Mouse (Mus musculus) left cerebral cortex, adult 2 months (tissue): Measurements from ENCODE around the gene Aqr. TPM values are rescaled to one million over a fixed set of nuclear protein-coding genes. Genes with fewer than 3 reads are reported as not detected.

Experiments
- DNase-seq, 2 experiments: peaks; one replicate each; pipeline ENCODE4 v3.0.0; 2021 to 2022; ENCODE audit warnings: low spot score in 2 of 2, mixed read lengths in 1 of 2; ENCODE audit errors: extremely low spot score in 1 of 2
- H3K27ac ChIP-seq: fragments of 200-600 bp; 2 replicates; pipeline ENCODE4 v1.8.1; 2022
- H3K4me3 ChIP-seq: fragments of 200-600 bp; 2 replicates; pipeline ENCODE4 v1.8.1; 2022
- CTCF ChIP-seq: fragments of 200-600 bp; IDR thresholded peaks from 2 replicates; pipeline ENCODE4 v1.8.1; 2022; ENCODE audit warnings: antibody characterized with exemption, mild to moderate bottlenecking, moderate library complexity
- intact Hi-C: fragments of 180-260 bp; cut with DNase I; formaldehyde crosslinking; loops from one replicate; pipeline ENCODE4 v1.15.1; 2025
- total RNA-seq, 2 experiments: library from RNA; stranded (reverse); gene quantifications; 2 replicates each; pipeline ENCODE4 v1.2.3; 2021

Aqr gene
- total RNA-seq, 2 experiments from 2014 or later = 31.0 to 33.1 TPM

DNA sequence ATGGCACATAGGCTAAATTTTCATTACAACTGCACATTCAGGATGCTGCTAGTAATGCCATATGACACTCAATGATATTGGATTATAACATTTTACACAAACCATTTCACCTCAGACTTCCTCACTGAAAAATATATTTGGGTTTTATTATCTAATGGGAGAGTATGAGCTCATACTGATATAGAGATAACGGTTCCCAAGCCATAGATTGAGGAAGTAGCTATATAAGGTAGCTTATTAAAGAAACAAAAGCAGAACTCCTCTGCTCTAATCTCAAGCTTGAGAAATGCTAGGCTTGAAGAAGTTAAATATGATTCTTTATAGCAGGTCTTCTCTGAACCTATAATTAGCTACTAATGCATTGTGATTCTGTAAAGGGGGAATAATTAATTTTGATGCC lies 90.3 kb downstream of the Aqr start:
- no peak overlapping the region for H3K4me3 ChIP-seq
- intact Hi-C loops = loop anchor here (2.0 kb wide), 1 partner anchor 230 kb away; no protein-coding TSS in a partner anchor
- H3K27ac ChIP-seq = no peak overlapping the region
- DNase-seq = no peak
- TF ChIP-seq CTCF = no peak

GRCm38 (mm10) chr2:114095348-114095747 lies 91.5 kb downstream of the Aqr start:
- no peak for TF ChIP-seq CTCF
- DNase-seq = no peak
- Histone ChIP-seq H3K27ac (no peak overlapping the region), H3K4me3 (no peak overlapping the region)
- intact Hi-C loops = loop anchor here (1.0 kb wide), 1 partner anchor 17 kb away; no protein-coding TSS in a partner anchor

GRCm38 (mm10) chr2:114094696-114095095 lies 92.1 kb downstream of the Aqr start:
- H3K4me3 ChIP-seq = no peak overlapping the region
- intact Hi-C loops = loop anchor here (1.0 to 5.0 kb wide), 2 partner anchors 16 to 77 kb away; no protein-coding TSS in a partner anchor
- TF ChIP-seq CTCF = no peak
- DNase-seq = no peak
- no peak overlapping the region for H3K27ac ChIP-seq

GRCm38 (mm10) chr2:114093577-114093976 lies 93.2 kb downstream of the Aqr start:
- no peak overlapping the region for H3K27ac ChIP-seq
- no peak for TF ChIP-seq CTCF
- intact Hi-C loops = loop anchor here (5.0 kb wide), 1 partner anchor 76 kb away; no protein-coding TSS in a partner anchor
- H3K4me3 ChIP-seq = no peak overlapping the region
- no peak for DNase-seq

- no peak for TF ChIP-seq CTCF
- intact Hi-C loops = loop anchor here (5.0 kb wide), 1 partner anchor 73 kb away; no protein-coding TSS in a partner anchor
- H3K27ac ChIP-seq = no peak overlapping the region
- no peak for DNase-seq
- H3K4me3 ChIP-seq = no peak overlapping the region
Observed at GRCm38 (mm10) chr2:114089862-114090261, 97.0 kb downstream of the Aqr start.

DNA sequence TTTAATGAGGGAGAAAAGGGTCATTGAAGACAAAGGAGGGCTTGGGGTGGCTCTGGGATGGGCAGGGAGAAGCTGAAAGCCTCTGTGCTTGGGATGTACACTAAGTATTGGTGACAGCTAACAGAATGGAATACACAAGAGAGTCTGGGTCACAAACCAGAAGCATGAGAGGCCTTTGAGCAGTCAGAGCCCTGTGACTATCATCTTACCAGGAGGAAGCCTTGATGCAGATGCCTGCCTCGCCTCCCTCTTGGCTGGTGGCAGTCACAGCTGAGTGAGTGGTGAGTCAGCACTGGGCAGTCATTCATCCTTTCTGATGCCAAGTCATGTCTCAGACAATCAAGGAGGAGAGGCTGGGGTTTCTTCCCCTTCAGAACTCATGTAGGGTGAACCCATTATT lies 99.6 kb downstream of the Aqr start:
- DNase-seq = no peak
- H3K4me3 ChIP-seq = no peak overlapping the region
- TF ChIP-seq CTCF = no peak
- H3K27ac ChIP-seq = no peak overlapping the region
- intact Hi-C loops = no loop called here

- Histone ChIP-seq H3K27ac (no peak overlapping the region), H3K4me3 (no peak overlapping the region)
- intact Hi-C loops = no loop called here
- no peak for TF ChIP-seq CTCF
- DNase-seq = no peak
Observed at GRCm38 (mm10) chr2:114071876-114072275, 114.9 kb downstream of the Aqr start.

DNA sequence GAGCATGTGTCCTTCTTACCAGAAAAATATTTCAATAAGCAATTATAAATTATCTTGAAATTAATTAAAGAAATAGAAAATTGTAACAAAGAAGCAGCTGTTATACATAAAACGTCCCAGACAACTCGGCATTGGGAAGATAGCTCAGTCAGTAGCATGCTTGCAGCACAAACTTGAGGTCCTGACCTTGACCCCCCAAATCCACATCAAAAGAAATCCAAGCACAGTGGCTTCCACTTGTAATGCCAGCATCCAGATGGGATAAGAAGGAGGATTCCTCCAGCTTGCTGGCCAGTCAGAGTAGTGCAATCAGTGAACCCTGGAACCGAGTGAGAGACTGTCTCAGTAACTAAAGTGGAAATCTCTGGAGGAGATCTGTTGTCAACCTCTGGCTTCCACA lies 120.6 kb downstream of the Aqr start:
- intact Hi-C loops = no loop called here

DNA sequence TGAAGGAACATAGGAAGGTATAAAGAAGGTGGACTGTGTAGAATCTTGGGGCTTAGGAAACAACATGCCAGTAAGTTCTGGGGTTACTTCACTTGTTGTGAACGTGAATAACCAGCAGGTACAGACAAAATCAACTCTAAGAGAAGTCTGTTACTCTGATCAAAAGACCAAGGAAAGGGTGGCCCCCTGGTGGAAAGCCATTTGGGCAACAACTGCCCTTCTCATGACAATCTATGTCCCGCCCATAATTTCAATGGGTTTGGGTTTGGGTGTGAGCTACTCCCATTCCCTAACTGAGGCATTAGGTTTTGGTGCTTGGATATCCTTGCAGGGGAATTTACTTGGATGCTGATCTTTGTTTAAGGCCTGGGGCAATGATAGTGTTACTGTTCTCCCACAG lies 122.8 kb downstream of the Aqr start:
- H3K4me3 ChIP-seq = no peak overlapping the region
- intact Hi-C loops = no loop called here
- no peak for TF ChIP-seq CTCF
- no peak for DNase-seq
- no peak overlapping the region for H3K27ac ChIP-seq

More for the DNA sequence above, 120.6 kb downstream of the Aqr start:
- H3K4me3 ChIP-seq = no peak overlapping the region
- TF ChIP-seq CTCF = no peak
- H3K27ac ChIP-seq = no peak overlapping the region
- DNase-seq = no peak

DNA sequence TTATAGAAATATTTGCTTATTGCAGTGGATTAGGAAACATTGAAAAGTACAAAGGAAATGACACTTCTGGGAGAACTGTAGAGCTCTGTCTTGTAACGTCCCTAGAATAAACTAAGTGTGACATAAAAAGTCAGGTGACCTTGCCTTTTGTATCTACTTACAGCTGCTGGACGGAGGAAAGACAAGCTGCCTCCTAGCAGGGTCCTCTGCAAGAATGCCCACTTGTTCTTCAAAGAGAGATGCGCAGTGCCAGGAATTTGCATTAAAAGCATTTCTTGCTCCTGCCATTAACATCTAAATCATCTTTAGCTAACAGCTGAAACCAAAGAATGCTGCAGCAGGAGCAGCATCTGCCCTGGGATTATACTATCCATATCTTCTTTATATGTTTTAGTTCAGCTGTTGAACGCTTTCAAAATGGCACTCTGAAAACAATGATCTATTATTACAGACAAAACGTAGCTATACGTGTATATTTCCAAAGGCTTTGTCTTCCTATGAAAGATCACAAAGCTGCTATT lies 126.7 kb downstream of the Aqr start:
- DNase-seq = no peak
- Histone ChIP-seq H3K27ac (no peak overlapping the region), H3K4me3 (no peak overlapping the region)
- no peak for TF ChIP-seq CTCF
- intact Hi-C loops = no loop called here

- Histone ChIP-seq H3K27ac (no peak overlapping the region), H3K4me3 (no peak overlapping the region)
- TF ChIP-seq CTCF = no peak
- DNase-seq = no peak
- intact Hi-C loops = no loop called here
Observed at GRCm38 (mm10) chr2:114059608-114060007, 127.2 kb downstream of the Aqr start.

DNA sequence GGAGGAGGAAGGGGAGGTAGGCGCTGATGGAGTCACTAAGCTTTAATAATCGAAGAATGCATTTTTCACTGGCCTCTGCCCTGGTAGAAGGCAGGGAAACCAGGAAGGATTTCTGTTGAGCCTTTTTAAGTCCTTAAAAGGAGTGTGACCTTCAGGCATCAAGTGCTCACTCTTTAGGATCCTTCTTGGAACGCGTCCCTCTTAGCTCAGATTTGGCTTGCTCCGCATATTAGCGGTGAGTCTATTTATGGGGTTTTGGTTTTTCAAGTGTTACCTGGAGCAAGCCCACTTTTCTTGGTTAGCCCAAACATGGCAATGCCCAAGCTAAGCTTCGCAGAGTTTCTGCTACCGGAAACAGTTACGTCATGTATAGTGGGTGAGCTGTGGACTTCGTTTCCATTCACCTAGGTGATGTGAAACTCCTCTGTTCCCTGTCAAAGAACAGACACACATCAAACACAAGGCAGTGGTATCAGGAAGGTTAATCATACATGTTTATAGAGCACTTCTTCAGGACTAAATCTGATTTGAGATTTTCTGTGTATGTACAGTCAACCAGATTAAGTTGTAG lies 128.5 kb downstream of the Aqr start:
- intact Hi-C loops = no loop called here
- Histone ChIP-seq H3K27ac (no peak overlapping the region), H3K4me3 (no peak overlapping the region)
- no peak for TF ChIP-seq CTCF
- DNase-seq = no peak

DNA sequence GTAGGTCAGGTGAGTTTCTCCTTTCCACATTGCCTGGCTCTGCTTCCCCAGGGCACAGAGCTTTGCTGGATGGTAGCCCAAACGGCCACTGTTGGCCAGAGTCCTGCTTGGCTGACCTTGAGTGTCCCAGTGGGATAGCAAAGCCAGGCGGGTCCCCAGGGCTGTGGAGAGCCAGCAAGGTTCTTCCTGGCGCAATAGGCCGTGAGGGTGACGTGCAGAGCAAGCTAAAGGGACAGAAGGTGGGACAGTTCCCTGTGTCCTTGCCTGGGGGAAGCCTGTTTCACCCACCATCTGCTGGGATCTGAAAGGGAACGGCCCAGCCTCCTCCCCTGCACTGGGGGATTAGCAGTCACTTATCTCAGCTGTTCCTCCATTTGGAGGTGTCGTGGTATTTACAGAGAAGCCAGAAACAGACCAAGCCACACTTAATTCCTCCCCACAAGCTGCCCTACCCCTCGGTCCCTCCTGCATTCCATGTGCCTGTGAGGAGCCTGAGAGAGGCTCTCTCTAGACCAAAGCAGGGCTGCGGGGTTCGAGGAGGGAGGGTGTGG lies 129.4 kb downstream of the Aqr start:
- intact Hi-C loops = no loop called here
- no peak overlapping the region for H3K27ac ChIP-seq
- DNase-seq = no peak
- no peak for TF ChIP-seq CTCF
- no peak overlapping the region for H3K4me3 ChIP-seq
